Mouse (Mus musculus): ENCODE results near the gene Olfr763. TPM values are rescaled to one million over a fixed set of nuclear protein-coding genes. Genes with fewer than 3 reads are reported as not detected.

Olfr763 gene
- polyA plus RNA-seq, 1 experiment from 2014 or later, result not detected

Other genes starting within 250 kb of the Olfr763 start
- gene Mmp19, start 219.9 kb upstream of the Olfr763 start, polyA plus RNA-seq (2015; fragmentation: Nextera tagmentation; extraction: Ambion mirVana), result 2.3 and 2.6 TPM in 2 replicates
- gene Dnajc14, start 206.7 kb upstream of the Olfr763 start, polyA plus RNA-seq (2015; fragmentation: Nextera tagmentation; extraction: Ambion mirVana), result 62.5 and 64.7 TPM in 2 replicates
- 25.4 and 28.1 TPM in 2 replicates for gene Tmem198b, start 206.4 kb upstream of the Olfr763 start, polyA plus RNA-seq (2015; fragmentation: Nextera tagmentation; extraction: Ambion mirVana)
- 194 and 196 TPM in 2 replicates for gene Sarnp, start 193.5 kb upstream of the Olfr763 start, polyA plus RNA-seq (2015; fragmentation: Nextera tagmentation; extraction: Ambion mirVana)
- 58.2 and 61.7 TPM in 2 replicates for gene Ormdl2, start 189.1 kb upstream of the Olfr763 start, polyA plus RNA-seq (2015; fragmentation: Nextera tagmentation; extraction: Ambion mirVana)
- 6.1 TPM in 2 replicates for gene Gdf11, start 119.1 kb upstream of the Olfr763 start, polyA plus RNA-seq (2015; fragmentation: Nextera tagmentation; extraction: Ambion mirVana)
- 1,010 and 1,093 TPM in 2 replicates for gene Cd63, start 109.8 kb upstream of the Olfr763 start, polyA plus RNA-seq (2015; fragmentation: Nextera tagmentation; extraction: Ambion mirVana)
- gene Rdh5, start 87.9 kb upstream of the Olfr763 start, polyA plus RNA-seq (2015; fragmentation: Nextera tagmentation; extraction: Ambion mirVana), result 19.6 and 21.3 TPM in 2 replicates
- 224 and 226 TPM in 2 replicates for gene Bloc1s1, start 86.8 kb upstream of the Olfr763 start, polyA plus RNA-seq (2015; fragmentation: Nextera tagmentation; extraction: Ambion mirVana)
- gene Itga7, start 77.0 kb upstream of the Olfr763 start, polyA plus RNA-seq (2015; fragmentation: Nextera tagmentation; extraction: Ambion mirVana), result 14.3 and 16.5 TPM in 2 replicates
- gene Mettl7b, start 49.8 kb upstream of the Olfr763 start, polyA plus RNA-seq (2015; fragmentation: Nextera tagmentation; extraction: Ambion mirVana), result 0.26 and 0.31 TPM in 2 replicates
- 0.05 TPM in 1 of 2 replicates, not detected in the other for gene Olfr9, start 21.4 kb upstream of the Olfr763 start, polyA plus RNA-seq (2015; fragmentation: Nextera tagmentation; extraction: Ambion mirVana)
- not detected in 2 replicates for gene Olfr764-ps1, start 29.1 kb downstream of the Olfr763 start, polyA plus RNA-seq (2015; fragmentation: Nextera tagmentation; extraction: Ambion mirVana)
- gene Olfr765, start 39.2 kb downstream of the Olfr763 start, polyA plus RNA-seq (2015; fragmentation: Nextera tagmentation; extraction: Ambion mirVana), result not detected in 2 replicates
- gene Olfr766-ps1, start 58.2 kb downstream of the Olfr763 start, polyA plus RNA-seq (2015; fragmentation: Nextera tagmentation; extraction: Ambion mirVana), result 0.07 TPM in 1 of 2 replicates, not detected in the other
- not detected in 2 replicates for gene Olfr767, start 72.1 kb downstream of the Olfr763 start, polyA plus RNA-seq (2015; fragmentation: Nextera tagmentation; extraction: Ambion mirVana)
- gene Olfr768, start 88.6 kb downstream of the Olfr763 start, polyA plus RNA-seq (2015; fragmentation: Nextera tagmentation; extraction: Ambion mirVana), result 0.03 TPM in 1 of 2 replicates, not detected in the other
- not detected in 2 replicates for gene Olfr769, start 107.1 kb downstream of the Olfr763 start, polyA plus RNA-seq (2015; fragmentation: Nextera tagmentation; extraction: Ambion mirVana)
- not detected in 2 replicates for gene Olfr770, start 128.2 kb downstream of the Olfr763 start, polyA plus RNA-seq (2015; fragmentation: Nextera tagmentation; extraction: Ambion mirVana)
- gene Olfr771, start 154.0 kb downstream of the Olfr763 start, polyA plus RNA-seq (2015; fragmentation: Nextera tagmentation; extraction: Ambion mirVana), result not detected in 2 replicates
- gene Olfr772, start 167.1 kb downstream of the Olfr763 start, polyA plus RNA-seq (2015; fragmentation: Nextera tagmentation; extraction: Ambion mirVana), result not detected in 2 replicates
- not detected in 2 replicates for gene Olfr773, start 176.6 kb downstream of the Olfr763 start, polyA plus RNA-seq (2015; fragmentation: Nextera tagmentation; extraction: Ambion mirVana)
- gene Olfr774, start 225.4 kb downstream of the Olfr763 start, polyA plus RNA-seq (2015; fragmentation: Nextera tagmentation; extraction: Ambion mirVana), result not detected in 2 replicates
- gene Olfr775, start 237.6 kb downstream of the Olfr763 start, polyA plus RNA-seq (2015; fragmentation: Nextera tagmentation; extraction: Ambion mirVana), result not detected in 2 replicates
- not detected in 2 replicates for gene Olfr776, start 248.3 kb downstream of the Olfr763 start, polyA plus RNA-seq (2015; fragmentation: Nextera tagmentation; extraction: Ambion mirVana)

All from embryonic facial prominence, embryonic 15.5 days (tissue).